Mouse (Mus musculus): Measurements from ENCODE around the gene Tpx2. TPM values are rescaled to one million over a fixed set of nuclear protein-coding genes. Genes with fewer than 3 reads are reported as not detected.

Tpx2 gene
- polyA plus RNA-seq, 1 experiment, result 1.7 TPM

DNA sequence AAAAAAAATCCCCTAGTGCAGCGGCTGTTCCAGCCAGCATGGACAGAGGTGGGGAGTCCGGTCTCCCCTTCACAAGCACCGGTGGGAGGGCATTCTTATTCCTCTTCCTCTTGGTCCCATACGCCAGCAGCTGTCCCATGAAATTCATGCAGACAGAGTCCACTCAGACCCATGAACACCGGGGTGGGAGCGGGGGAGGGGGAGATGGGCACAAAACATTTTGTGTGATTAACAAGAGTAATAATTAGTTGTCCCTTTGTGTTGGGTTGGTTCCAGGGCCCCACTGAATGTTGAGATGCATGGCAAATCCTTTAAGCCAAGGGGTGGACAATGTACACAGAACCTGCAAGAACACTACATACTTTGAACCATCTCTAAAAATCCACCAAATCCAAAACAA lies 93.3 kb downstream of the Tpx2 start:
- no peak for DNase-seq (ENCODE audit: extremely low spot score in 1 of 2, low spot score in 1 of 2)

DNA sequence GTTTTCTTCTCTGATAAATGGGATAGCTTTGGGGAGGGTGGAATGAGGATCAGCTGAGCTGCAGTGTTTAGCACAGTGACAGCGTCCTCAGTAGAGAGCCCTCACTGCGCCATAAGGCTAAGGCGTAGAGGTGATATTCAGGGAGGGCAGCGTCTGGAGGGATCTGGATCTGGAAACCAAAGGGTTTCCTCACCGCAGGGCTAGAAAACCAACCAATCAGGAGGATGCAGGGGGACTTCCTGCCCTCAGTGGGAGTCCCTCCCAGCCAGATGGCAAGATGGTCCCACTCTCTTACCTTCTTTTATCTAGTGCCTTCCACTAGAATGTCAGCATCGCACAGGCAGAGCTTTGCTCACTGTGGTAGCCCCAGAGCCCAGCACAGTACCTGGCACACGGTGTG lies 94.0 kb downstream of the Tpx2 start:
- no peak for DNase-seq (ENCODE audit: extremely low spot score in 1 of 2, low spot score in 1 of 2)

DNA sequence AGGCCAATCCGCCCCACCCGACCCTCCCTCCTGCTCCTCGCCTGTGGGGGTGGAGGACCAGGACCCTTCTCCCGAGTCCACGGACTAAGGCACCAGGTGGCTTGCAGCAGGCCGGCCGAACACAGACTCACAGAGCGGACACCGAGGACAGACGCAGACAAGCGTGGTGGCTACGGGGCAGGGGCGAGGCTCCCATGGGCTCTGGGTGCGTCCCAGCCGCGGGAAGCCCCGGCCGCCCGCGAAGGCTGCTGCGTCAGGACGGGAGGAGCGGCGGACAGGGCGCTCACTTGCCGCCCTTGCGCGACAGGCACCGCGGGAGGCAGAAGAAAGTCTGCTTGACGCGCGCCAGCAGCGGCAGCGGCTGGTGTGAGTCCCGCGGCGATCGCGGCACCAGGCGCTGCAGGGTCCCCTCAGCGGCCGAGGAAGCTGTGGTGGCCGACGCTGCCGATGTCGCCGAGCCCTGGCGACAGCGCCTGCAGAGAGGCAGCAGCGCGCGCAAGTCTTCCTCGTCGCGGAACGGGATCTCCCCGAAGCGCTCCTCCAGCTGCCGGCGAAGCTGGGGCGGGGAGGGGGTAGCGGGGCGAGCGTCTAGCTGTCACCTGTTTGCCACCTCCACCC lies 95.2 kb downstream of the Tpx2 start:
- no peak for DNase-seq (ENCODE audit: extremely low spot score in 1 of 2, low spot score in 1 of 2)

DNA sequence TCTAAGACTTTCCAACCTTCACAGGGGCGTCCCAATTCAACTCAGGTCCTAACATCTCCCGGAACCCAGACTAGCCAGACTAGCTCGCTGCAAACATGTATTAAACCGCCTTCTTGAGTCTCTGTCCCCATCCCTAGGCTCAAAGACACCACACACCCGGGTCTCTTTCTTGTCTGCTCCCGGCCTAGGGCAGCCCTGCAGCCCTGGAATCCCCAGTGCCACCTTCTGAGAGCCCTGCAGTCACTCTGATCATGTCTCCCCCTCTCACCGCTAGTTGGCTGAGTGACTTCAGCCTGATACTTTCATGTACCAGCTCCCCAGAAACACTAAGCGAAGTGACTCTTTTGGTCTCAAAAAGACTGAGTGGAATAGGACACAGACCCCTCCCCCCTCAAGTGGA lies 95.8 kb downstream of the Tpx2 start:
- no peak for DNase-seq (ENCODE audit: extremely low spot score in 1 of 2, low spot score in 1 of 2)

DNA sequence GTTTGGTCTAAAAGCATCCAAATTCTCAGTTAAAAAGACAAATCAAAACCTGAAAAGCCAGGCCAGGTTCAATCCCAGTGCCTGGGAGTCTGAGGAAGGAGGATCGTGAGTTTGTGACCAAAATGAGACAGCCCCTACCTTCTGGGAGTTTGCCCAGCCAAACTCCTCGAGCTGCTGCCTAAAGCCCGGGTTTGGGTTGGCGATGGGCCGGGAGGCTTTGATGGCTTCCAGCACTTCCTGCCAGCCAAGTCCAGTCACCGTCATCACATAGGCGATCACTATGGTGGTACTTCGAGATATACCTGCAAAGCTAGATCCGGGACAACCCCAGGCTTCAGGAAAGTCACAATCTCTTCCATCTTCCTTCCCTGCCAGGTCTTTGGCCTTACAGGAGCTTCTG lies 96.2 kb downstream of the Tpx2 start:
- no peak for DNase-seq (ENCODE audit: extremely low spot score in 1 of 2, low spot score in 1 of 2)

Other genes with a start within 250 kb of the Tpx2 start
- gene Defb45, start 248.6 kb upstream of the Tpx2 start, polyA plus RNA-seq (2012; rRNA removed), result not detected in 2 replicates
- not detected in 2 replicates for gene Defb36, start 243.6 kb upstream of the Tpx2 start, polyA plus RNA-seq (2012; rRNA removed)
- gene Defb25, start 224.9 kb upstream of the Tpx2 start, polyA plus RNA-seq (2012; rRNA removed), result not detected in 2 replicates
- 0.59 and 0.72 TPM in 2 replicates for gene Rem1, start 221.0 kb upstream of the Tpx2 start, polyA plus RNA-seq (2012; rRNA removed)
- gene H13, start 178.5 kb upstream of the Tpx2 start, polyA plus RNA-seq (2012; rRNA removed), result 82.4 and 82.7 TPM in 2 replicates
- 18.9 and 19.0 TPM in 2 replicates for gene Mcts2, start 160.9 kb upstream of the Tpx2 start, polyA plus RNA-seq (2012; rRNA removed)
- gene Id1, start 111.7 kb upstream of the Tpx2 start, polyA plus RNA-seq (2012; rRNA removed), result 81.5 and 93.8 TPM in 2 replicates
- 6.9 and 7.6 TPM in 2 replicates for gene Cox4i2, start 93.8 kb upstream of the Tpx2 start, polyA plus RNA-seq (2012; rRNA removed)
- gene Bcl2l1, start 16.2 kb upstream of the Tpx2 start, polyA plus RNA-seq (2012; rRNA removed), result 91.7 and 91.8 TPM in 2 replicates
- not detected in 2 replicates for gene Mylk2, start 63.4 kb downstream of the Tpx2 start, polyA plus RNA-seq (2012; rRNA removed)
- 1.1 and 1.5 TPM in 2 replicates for gene Foxs1, start 85.2 kb downstream of the Tpx2 start, polyA plus RNA-seq (2012; rRNA removed)
- gene Dusp15, start 103.7 kb downstream of the Tpx2 start, polyA plus RNA-seq (2012; rRNA removed), result 30.1 and 34.9 TPM in 2 replicates
- 1.6 and 1.9 TPM in 2 replicates for gene Ttll9, start 114.5 kb downstream of the Tpx2 start, polyA plus RNA-seq (2012; rRNA removed)
- gene Pdrg1, start 167.5 kb downstream of the Tpx2 start, polyA plus RNA-seq (2012; rRNA removed), result 86.3 and 86.6 TPM in 2 replicates
- 1.5 and 1.8 TPM in 2 replicates for gene Xkr7, start 183.9 kb downstream of the Tpx2 start, polyA plus RNA-seq (2012; rRNA removed)
- 12.2 and 16.4 TPM in 2 replicates for gene Ccm2l, start 218.0 kb downstream of the Tpx2 start, polyA plus RNA-seq (2012; rRNA removed)

All from frontal cortex, adult 2 months (tissue).